ENCODE assay signal across 26 mouse cellular contexts in genomic region chr11:79037555-79037954, GRCm38 (mm10). TPM values are rescaled to one million over a fixed set of nuclear protein-coding genes. Genes with fewer than 3 reads are reported as not detected.
DNase-seq lines count a peak whose midpoint lies in the region; ATAC-seq and TF ChIP-seq lines count a peak whose summit lies in the region.
"Had no signal": no experiment of that assay in that cellular context is flagged by ENCODE, and none has a peak within 500 bp of the region (broad histone marks: within the 10 kb centered on the region; RNA-seq: fewer than 3 reads in every experiment).

No protein-coding gene starts in this region.

- DNase-seq in layer of hippocampus, adult 2 months (ENCODE audit: low spot score in 2 of 2): peak in 1 of 2 experiments; percentile 51
- no peak for DNase-seq in layer of hippocampus, adult 9-10 months (ENCODE audit: low spot score)
- no peak for DNase-seq in liver, embryonic 11.5 days (ENCODE audit: low spot score)
- DNase-seq: adrenal gland, postnatal 10 days; adrenal gland, postnatal 36 days; B cell, adult 2 months; cerebellum, adult 11 months; cerebellum, adult 2 months; cerebellum, adult 9-11 months; cerebellum, postnatal 25 days; forebrain, postnatal 0 days; gastrocnemius, adult 2 months; gastrocnemius, postnatal 14 days; heart, adult 11 months had no signal

- H3K36me3 ChIP-seq in liver, embryonic 11.5 days (ENCODE audit: control insufficient read depth, insufficient read depth, low read length): peaks cover 7% of the 10 kb centered on the region; the same call in 1 of the 2 replicates
- H3K36me3 ChIP-seq in liver, embryonic 12.5 days: peaks cover 23% of the 10 kb centered on the region
- peaks cover 97% of the 10 kb centered on the region for H3K36me3 ChIP-seq in megakaryocyte, embryonic 14.5 days (replicated peaks; ENCODE audit: low read length)

- no peaks in the 10 kb centered on the region for H3K9me3 ChIP-seq in liver, embryonic 11.5 days (ENCODE audit: control insufficient read depth, low read length)
- no peaks in the 10 kb centered on the region for H3K9me3 ChIP-seq in liver, embryonic 12.5 days (replicated peaks)
- H3K9me3 ChIP-seq in megakaryocyte, embryonic 14.5 days: no peaks in the 10 kb centered on the region
- H3K9me3 ChIP-seq: embryonic facial prominence, embryonic 12.5 days; embryonic facial prominence, embryonic 15.5 days; G1E had no signal

- TF ChIP-seq CTCF in layer of hippocampus, adult 2 months (conservative IDR thresholded peaks at IDR 0.05): no peak

- H3K4me2 ChIP-seq in liver, embryonic 11.5 days: no peak overlapping the region
- no peak overlapping the region for H3K4me2 ChIP-seq in liver, embryonic 12.5 days
- H3K4me2 ChIP-seq: embryonic facial prominence, embryonic 12.5 days; embryonic facial prominence, embryonic 15.5 days; heart, embryonic 11.5 days; hindbrain, embryonic 14.5 days had no signal

- H3K27ac ChIP-seq in layer of hippocampus, adult 2 months: peak overlapping the region; percentile 36; the same call in 1 of the 2 replicates
- no peak overlapping the region for H3K27ac ChIP-seq in liver, embryonic 11.5 days (ENCODE audit: low read depth, low read length)
- H3K27ac ChIP-seq in liver, embryonic 12.5 days: no peak overlapping the region
- H3K27ac ChIP-seq: embryonic facial prominence, embryonic 12.5 days; embryonic facial prominence, embryonic 15.5 days; gastrocnemius, adult 2 months; hindbrain, embryonic 14.5 days; hindbrain, postnatal 0 days had no signal

- ATAC-seq in liver, embryonic 11.5 days (replicated peaks; ENCODE audit: low FRiP score): peak; percentile 29; the same call in 1 of the 2 replicates
- ATAC-seq in liver, embryonic 12.5 days: no peak
- no peak for ATAC-seq in megakaryocyte, adult 5-6 weeks (ENCODE audit: poor library complexity, severe bottlenecking)
- ATAC-seq: forebrain, embryonic 14.5 days; forebrain, postnatal 0 days; hindbrain, postnatal 0 days; Patski had no signal

- H3K4me3 ChIP-seq in layer of hippocampus, adult 2 months: no peak overlapping the region
- H3K4me3 ChIP-seq in liver, embryonic 11.5 days (ENCODE audit: low read depth, low read length): no peak overlapping the region
- H3K4me3 ChIP-seq in liver, embryonic 12.5 days: no peak overlapping the region
- H3K4me3 ChIP-seq in megakaryocyte, embryonic 14.5 days (replicated peaks): peak overlapping the region; percentile 43
- H3K4me3 ChIP-seq: embryonic facial prominence, embryonic 12.5 days; embryonic facial prominence, embryonic 15.5 days; gastrocnemius, adult 2 months had no signal

- no peaks in the 10 kb centered on the region for H3K27me3 ChIP-seq in liver, embryonic 11.5 days (replicated peaks; ENCODE audit: control insufficient read depth, insufficient read depth, low read length)
- peaks cover 14% of the 10 kb centered on the region; the same call in 1 of the 2 replicates for H3K27me3 ChIP-seq in liver, embryonic 12.5 days (replicated peaks)
- no peaks in the 10 kb centered on the region for H3K27me3 ChIP-seq in megakaryocyte, embryonic 14.5 days (replicated peaks)
- H3K27me3 ChIP-seq: CH12.LX; embryonic facial prominence, embryonic 12.5 days; embryonic facial prominence, embryonic 15.5 days; Patski had no signal

- peaks cover 5% of the 10 kb centered on the region for H3K4me1 ChIP-seq in liver, embryonic 11.5 days (replicated peaks; ENCODE audit: control insufficient read depth, insufficient read depth, low read length)
- H3K4me1 ChIP-seq in liver, embryonic 12.5 days: peaks cover 23% of the 10 kb centered on the region
- H3K4me1 ChIP-seq in megakaryocyte, embryonic 14.5 days: peaks cover 98% of the 10 kb centered on the region
- H3K4me1 ChIP-seq: embryonic facial prominence, embryonic 15.5 days had no signal

- 61% methylated on average over 12 of the region's 12 CpGs for WGBS in liver, embryonic 11.5 days
- 45% methylated on average over 12 of the region's 12 CpGs for WGBS in liver, embryonic 12.5 days (ENCODE audit: insufficient replicate concordance)

- no peak overlapping the region for H3K9ac ChIP-seq in liver, embryonic 11.5 days (ENCODE audit: low read depth, low read length)
- H3K9ac ChIP-seq in liver, embryonic 12.5 days: no peak overlapping the region
- H3K9ac ChIP-seq: embryonic facial prominence, embryonic 12.5 days; embryonic facial prominence, embryonic 15.5 days; forebrain, postnatal 0 days; hindbrain, embryonic 14.5 days had no signal

RNA-seq across cellular contexts. Expression of gene Lgals9, which starts 52.8 kb away (rescaled TPM):
- total RNA-seq in layer of hippocampus, adult 2 months (2021): 1 to 10 TPM; 4.0 to 4.1 TPM
- polyA plus RNA-seq in liver, embryonic 11.5 days (2014; fragmentation: Nextera tagmentation; extraction: Ambion mirVana): 44.1 and 47.1 TPM in 2 replicates
- polyA plus RNA-seq in liver, embryonic 12.5 days (2016; fragmentation: Nextera tagmentation; extraction: Ambion mirVana): 40.8 and 45.7 TPM in 2 replicates
- 29.7 and 38.1 TPM in 2 replicates for polyA plus RNA-seq in megakaryocyte, embryonic 14.5 days (2012; ENCODE audit: insufficient read depth, low replicate concordance)
- total RNA-seq in megakaryocyte, adult 5-6 weeks (2015): 218 and 231 TPM in 2 replicates
- total RNA-seq in megakaryocyte, adult 5-6 weeks (2017): 40.4 and 48.1 TPM in 2 replicates
